Mouse (Mus musculus): ENCODE results near the gene Mtmr12. TPM values are rescaled to one million over a fixed set of nuclear protein-coding genes. Genes with fewer than 3 reads are reported as not detected.

The Mtmr12 gene
- total and polyA plus RNA-seq, 2 experiments = 3.4 to 6.5 TPM

GRCm38 (mm10) chr15:12321091-12321787 lies 116.4 kb downstream of the Mtmr12 start, which contains the start of gene Golph3:
Golph3 (plus strand) TSS chr15:12321450.
- peak within 1 kb of the TSS; percentile 98 for H3K9ac ChIP-seq (ENCODE audit: low read depth, low read length)
- peaks cover 13% of the 10 kb centered on the region for H3K4me1 ChIP-seq (ENCODE audit: control insufficient read depth, insufficient read depth, low read length)
- DNase-seq (ENCODE audit: extremely low read depth, low read depth, low spot score) = peak; percentile 72

GRCm38 (mm10) chr15:12321788-12322621 lies 117.2 kb downstream of the Mtmr12 start, which contains the start of gene 1810049J17Rik:
1810049J17Rik (minus strand) TSS chr15:12321899.
- Histone ChIP-seq H3K79me2 (ENCODE audit: control insufficient read depth, insufficient read depth, low read length) (peaks cover 32% of the 10 kb centered on the region), H3K4me3 (ENCODE audit: insufficient read depth, low read depth, low read length) (peak within 1 kb of the TSS; percentile 93), H3K27ac (replicated peaks; ENCODE audit: insufficient read depth, low read depth, low read length) (peak within 1 kb of the TSS; percentile 94), H3K4me1 (ENCODE audit: control insufficient read depth, insufficient read depth, low read length) (peaks cover 13% of the 10 kb centered on the region), H3K9ac (ENCODE audit: low read depth, low read length) (peak within 1 kb of the TSS; percentile 98), H3K36me3 (ENCODE audit: control insufficient read depth, insufficient read depth, low read length) (no peaks in the 10 kb centered on the region), H3K27me3 (ENCODE audit: control insufficient read depth, insufficient read depth, low read length) (no peaks in the 10 kb centered on the region)
- WGBS = under 1% methylated on average over 67 of the region's 70 CpGs
- DNase-seq (ENCODE audit: extremely low read depth, low read depth, low spot score) = peak; percentile 47
- TF ChIP-seq POLR2A (IDR thresholded peaks at IDR 0.05; ENCODE audit: extremely low read depth, insufficient read depth, low read length) (no peak), CTCF (IDR thresholded peaks at IDR 0.05; ENCODE audit: low read depth, low read length) (no peak)

More at GRCm38 (mm10) chr15:12321091-12321787, 116.4 kb downstream of the Mtmr12 start, which contains the start of gene Golph3:
- peak within 1 kb of the TSS; percentile 94 for H3K27ac ChIP-seq (replicated peaks; ENCODE audit: insufficient read depth, low read depth, low read length)
- peak within 1 kb of the TSS; percentile 93 for H3K4me3 ChIP-seq (ENCODE audit: insufficient read depth, low read depth, low read length)
- under 1% methylated on average over 71 of the region's 74 CpGs for whole genome bisulfite sequencing
- TF ChIP-seq CTCF (IDR thresholded peaks at IDR 0.05; ENCODE audit: low read depth, low read length) (no peak), POLR2A (IDR thresholded peaks at IDR 0.05; ENCODE audit: extremely low read depth, insufficient read depth, low read length) (peak; percentile 73; the same call in 1 of the 2 replicates)
- H3K36me3 ChIP-seq (ENCODE audit: control insufficient read depth, insufficient read depth, low read length) = no peaks in the 10 kb centered on the region
- H3K27me3 ChIP-seq (ENCODE audit: control insufficient read depth, insufficient read depth, low read length) = no peaks in the 10 kb centered on the region
- H3K79me2 ChIP-seq (ENCODE audit: control insufficient read depth, insufficient read depth, low read length) = peaks cover 31% of the 10 kb centered on the region

GRCm38 (mm10) chr15:12322676-12323402 lies 118.0 kb downstream of the Mtmr12 start:
- TF ChIP-seq CTCF (IDR thresholded peaks at IDR 0.05; ENCODE audit: low read depth, low read length) = no peak
- no peak for TF ChIP-seq POLR2A (IDR thresholded peaks at IDR 0.05; ENCODE audit: extremely low read depth, insufficient read depth, low read length)
- no peak for DNase-seq (ENCODE audit: extremely low read depth, low read depth, low spot score)

More at GRCm38 (mm10) chr15:12322676-12323402, 118.0 kb downstream of the Mtmr12 start:
- Histone ChIP-seq H3K79me2 (ENCODE audit: control insufficient read depth, insufficient read depth, low read length) (peaks cover 38% of the 10 kb centered on the region), H3K27ac (replicated peaks; ENCODE audit: insufficient read depth, low read depth, low read length) (0 out of 2 replicates have a peak overlapping the region, but pooled peaks have one; percentile 94), H3K36me3 (ENCODE audit: control insufficient read depth, insufficient read depth, low read length) (no peaks in the 10 kb centered on the region), H3K4me1 (ENCODE audit: control insufficient read depth, insufficient read depth, low read length) (peaks cover 15% of the 10 kb centered on the region), H3K4me3 (ENCODE audit: insufficient read depth, low read depth, low read length) (peak overlapping the region; percentile 93), H3K9ac (ENCODE audit: low read depth, low read length) (peak overlapping the region; percentile 98), H3K27me3 (ENCODE audit: control insufficient read depth, insufficient read depth, low read length) (no peaks in the 10 kb centered on the region)
- 5% methylated on average over 9 of the region's 9 CpGs for WGBS

Other genes starting within 250 kb of the Mtmr12 start
- 37.6 and 63.4 TPM in 2 replicates for gene Sub1, start 208.0 kb upstream of the Mtmr12 start, total RNA-seq (2014; rRNA removed)
- 2.4 and 2.8 TPM in 2 replicates for gene Sub1, start 208.0 kb upstream of the Mtmr12 start, polyA plus RNA-seq (2012; rRNA removed)
- gene Zfr, start 87.2 kb upstream of the Mtmr12 start, total RNA-seq (2014; rRNA removed) = 34.2 and 36.7 TPM in 2 replicates
- 46.2 and 61.6 TPM in 2 replicates for gene Zfr, start 87.2 kb upstream of the Mtmr12 start, polyA plus RNA-seq (2012; rRNA removed)
- gene Golph3, start 116.4 kb downstream of the Mtmr12 start, total RNA-seq (2014; rRNA removed) = 49.8 and 54.6 TPM in 2 replicates
- 48.0 and 52.4 TPM in 2 replicates for gene Golph3, start 116.4 kb downstream of the Mtmr12 start, polyA plus RNA-seq (2012; rRNA removed)
- gene 1810049J17Rik, start 116.9 kb downstream of the Mtmr12 start, total RNA-seq (2014; rRNA removed) = not detected in 2 replicates
- gene 1810049J17Rik, start 116.9 kb downstream of the Mtmr12 start, polyA plus RNA-seq (2012; rRNA removed) = not detected in 2 replicates

Data from liver, adult 2 months (tissue).